Mouse (Mus musculus): ENCODE results near the gene Hrh1.

GRCm38 (mm10) chr6:114367681-114368080 is 30.1 kb upstream of the Hrh1 start:
- TF ChIP-seq POLR2A (IDR thresholded peaks at IDR 0.05; ENCODE audit: insufficient read depth, low read depth, low read length) (no peak), CTCF (IDR thresholded peaks at IDR 0.05; ENCODE audit: insufficient read depth, low read depth, low read length) (no peak)

Data from olfactory bulb, adult 2 months (tissue).